Mouse (Mus musculus): ENCODE results near the gene Rprd1b.

The Rprd1b gene

GRCm38 (mm10) chr2:158064571-158065048 lies 36.3 kb downstream of the Rprd1b start:
- CTCF ChIA-PET = interaction anchor here (0.5 to 1.7 kb wide), 8 partner anchors 9 to 144 kb away, joined by 3 to 6 read pairs (median 3); no protein-coding TSS in a partner anchor
- POLR2A ChIA-PET = interaction anchor here in 3 of 4 experiments (0.6 to 1.4 kb wide), 4 partner anchors 9 to 88 kb away, joined by 3 to 4 read pairs (median 3); no protein-coding TSS in a partner anchor

DNA sequence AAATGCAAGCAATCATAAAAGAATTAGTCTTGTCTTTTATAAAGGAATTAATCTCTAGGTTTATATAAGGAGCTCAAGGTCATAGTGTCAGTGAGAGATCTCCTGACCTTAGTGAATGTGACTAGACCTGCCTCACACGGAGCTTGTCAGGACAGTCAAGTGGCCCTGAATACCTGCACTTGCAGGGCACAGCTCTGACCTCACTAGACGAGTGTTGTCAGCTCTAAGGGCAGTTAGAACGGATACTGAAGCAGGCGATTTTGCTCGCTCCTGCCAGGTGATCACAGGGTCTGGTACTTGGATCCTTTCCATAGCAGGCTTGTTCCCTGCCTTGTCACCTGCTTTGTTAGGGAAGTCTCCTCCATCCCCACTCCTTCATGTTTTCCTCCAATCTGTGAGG lies 36.8 kb downstream of the Rprd1b start:
- POLR2A ChIA-PET = interaction anchor here in 3 of 4 experiments (0.6 to 1.1 kb wide), 3 partner anchors 9 to 88 kb away, joined by 3 to 4 read pairs (median 3); no protein-coding TSS in a partner anchor

DNA sequence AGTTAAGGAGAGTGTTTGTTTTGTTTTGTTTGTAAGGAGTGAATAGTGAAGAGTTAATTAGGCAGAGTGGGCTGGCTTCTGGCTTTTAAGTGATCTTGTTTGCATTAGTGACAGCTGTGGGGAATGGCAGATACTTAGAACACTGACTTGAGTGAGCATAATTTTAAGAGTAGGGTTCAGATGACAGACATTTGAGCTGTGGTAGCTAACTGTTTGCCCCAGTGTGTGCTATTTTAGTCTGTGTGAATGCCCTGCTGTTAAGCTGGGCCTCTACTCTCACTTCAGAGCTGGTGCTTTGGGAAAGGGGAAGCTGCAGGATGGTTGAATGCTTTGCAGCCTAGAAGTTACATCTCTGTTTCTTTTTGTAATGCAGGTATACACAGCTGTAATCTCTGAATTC lies 38.2 kb downstream of the Rprd1b start:
- POLR2A ChIA-PET = interaction anchor here in 2 of 4 experiments (0.8 to 1.7 kb wide), 4 partner anchors 9 to 115 kb away, joined by 3 to 7 read pairs (median 4); no protein-coding TSS in a partner anchor
- CTCF ChIA-PET = interaction anchor here in 3 of 4 experiments (0.5 to 1.6 kb wide), 9 partner anchors 8 to 922 kb away, joined by 3 to 7 read pairs (median 3); no protein-coding TSS in a partner anchor

More for the DNA sequence above, 36.8 kb downstream of the Rprd1b start:
- CTCF ChIA-PET = interaction anchor here (0.6 to 1.7 kb wide), 6 partner anchors 9 to 130 kb away, joined by 3 to 5 read pairs (median 3); no protein-coding TSS in a partner anchor

- ChIA-PET CTCF (interaction anchor here in 3 of 4 experiments (0.7 to 1.6 kb wide), 4 partner anchors 128 to 143 kb away, joined by 3 to 7 read pairs (median 4); no protein-coding TSS in a partner anchor), POLR2A (interaction anchor here in 1 of 4 experiments (0.7 to 1.7 kb wide), 5 partner anchors 8 to 114 kb away, joined by 3 to 7 read pairs (median 4); no protein-coding TSS in a partner anchor)
These were observed 39.0 kb downstream of the Rprd1b start for GRCm38 (mm10) chr2:158067260-158067824.

DNA sequence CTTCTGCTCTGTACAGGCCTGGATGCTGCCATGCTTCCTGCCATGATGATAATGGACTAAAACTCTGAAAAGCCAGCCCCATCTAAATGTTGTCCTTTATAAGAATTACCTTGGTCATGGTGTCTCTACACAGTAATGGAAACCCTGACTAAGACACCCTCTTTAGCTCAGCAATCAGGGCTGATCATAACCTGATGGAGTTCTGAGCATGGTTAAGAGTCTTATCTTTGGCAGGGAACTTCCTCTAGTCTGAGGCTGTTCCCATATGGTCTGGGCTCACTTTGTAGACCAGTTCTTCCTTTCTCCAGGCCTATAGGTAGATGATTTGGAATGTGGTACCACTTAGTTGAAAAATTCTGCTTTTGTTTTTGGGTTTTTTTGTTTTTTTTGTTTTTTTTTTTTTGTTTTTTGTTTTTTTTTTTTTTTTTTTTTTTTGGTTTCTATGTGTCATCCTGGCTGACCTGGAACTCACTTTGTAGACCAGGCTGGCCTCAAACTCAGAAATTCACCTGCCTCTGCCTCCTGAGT lies 40.2 kb downstream of the Rprd1b start:
- ChIA-PET CTCF (interaction anchor here in 2 of 4 experiments (0.6 to 1.6 kb wide), 3 partner anchors 8 to 190 kb away, joined by 3 to 4 read pairs (median 3); no protein-coding TSS in a partner anchor), POLR2A (interaction anchor here in 2 of 4 experiments (0.5 to 0.7 kb wide), 3 partner anchors 17 to 85 kb away, joined by 3 to 4 read pairs (median 3); no protein-coding TSS in a partner anchor)

DNA sequence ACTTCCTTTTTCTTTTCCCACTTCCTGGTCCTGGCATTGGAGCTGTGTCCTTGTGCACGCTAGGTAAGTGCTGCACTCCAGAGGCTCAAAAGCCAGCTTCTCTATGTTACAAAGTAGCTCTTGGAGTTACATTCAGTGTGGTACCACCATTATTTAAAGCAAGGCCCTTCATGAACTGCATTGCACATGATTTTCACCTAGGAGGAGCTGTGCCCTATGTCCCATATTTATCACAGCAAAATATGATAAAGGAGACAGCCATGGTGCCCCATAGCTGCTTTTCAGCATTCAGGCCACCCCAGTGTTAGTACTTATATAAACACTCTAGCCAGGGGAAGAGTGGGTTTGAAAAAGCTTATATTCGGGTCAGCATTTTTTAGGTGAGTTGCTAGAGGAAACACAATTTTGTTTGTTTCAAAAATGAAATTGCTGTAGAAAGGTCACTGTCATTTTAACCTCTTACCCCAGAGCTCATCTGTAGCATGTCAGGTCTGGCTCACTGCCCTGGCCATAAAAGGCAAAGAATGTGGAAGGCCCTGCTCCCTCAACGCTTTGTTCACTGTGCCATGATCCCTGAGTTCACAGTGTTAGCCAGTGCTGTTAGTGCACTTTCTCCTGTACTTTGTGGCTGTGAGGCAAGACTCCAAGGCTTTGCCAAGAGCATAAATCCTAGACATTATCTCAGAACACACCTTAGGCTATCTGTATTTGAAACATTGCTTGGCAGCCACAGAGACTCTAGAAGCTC lies 42.8 kb downstream of the Rprd1b start:
- ChIA-PET CTCF (interaction anchor here (0.6 to 1.5 kb wide), 5 partner anchors 9 to 245 kb away, joined by 3 read pairs; no protein-coding TSS in a partner anchor), POLR2A (interaction anchor here in 2 of 4 experiments (0.6 to 1.9 kb wide), 6 partner anchors 8 to 272 kb away, joined by 3 to 5 read pairs (median 3); no protein-coding TSS in a partner anchor)

- ChIA-PET POLR2A (interaction anchor here in 3 of 4 experiments (0.7 to 1.9 kb wide), 6 partner anchors 9 to 272 kb away, joined by 3 to 5 read pairs (median 3); no protein-coding TSS in a partner anchor), CTCF (interaction anchor here in 2 of 4 experiments (1.2 to 1.5 kb wide), 2 partner anchors 8 to 139 kb away, joined by 3 read pairs; no protein-coding TSS in a partner anchor)
These were observed 43.3 kb downstream of the Rprd1b start for GRCm38 (mm10) chr2:158071633-158071995.

DNA sequence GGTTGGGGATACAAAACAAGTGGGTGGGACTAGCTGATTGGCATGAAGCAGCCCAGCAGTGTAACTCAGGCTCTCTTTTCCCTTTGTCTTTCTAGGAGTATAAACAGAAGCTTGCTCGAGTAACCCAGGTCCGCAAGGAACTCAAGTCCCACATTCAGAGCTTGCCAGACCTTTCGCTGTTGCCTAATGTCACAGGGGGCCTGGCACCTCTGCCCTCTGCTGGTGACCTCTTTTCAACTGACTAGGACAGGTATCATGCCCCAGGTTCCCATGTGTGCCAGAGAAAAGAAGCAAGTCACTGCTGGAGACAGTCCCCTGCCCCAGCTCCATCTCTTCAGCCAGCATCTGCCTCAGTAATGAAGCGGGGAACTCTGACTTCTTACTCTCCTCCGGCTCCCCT lies 46.5 kb downstream of the Rprd1b start:
- POLR2A ChIA-PET = interaction anchor here in 2 of 4 experiments (1.1 to 2.1 kb wide), 6 partner anchors 8 to 478 kb away, joined by 3 to 7 read pairs (median 4); no protein-coding TSS in a partner anchor

DNA sequence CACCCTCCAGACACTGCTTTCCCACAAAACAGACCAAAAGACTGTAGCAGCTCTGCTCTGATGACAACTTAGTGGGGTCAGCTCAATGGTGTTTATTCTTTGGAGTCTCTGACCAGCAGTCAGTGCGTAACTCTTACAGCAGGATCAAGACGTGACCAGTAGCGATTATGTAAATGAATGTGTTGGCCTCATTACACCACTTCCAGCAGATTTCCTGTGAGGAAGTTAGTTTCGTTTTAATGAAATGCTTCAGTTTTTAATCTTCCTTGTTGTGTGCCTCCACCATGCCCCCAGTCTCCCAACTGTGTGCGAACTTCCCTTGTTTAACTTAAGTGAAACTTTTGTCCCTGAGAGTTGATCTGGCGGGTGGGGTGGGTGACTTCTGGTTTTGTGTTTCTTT lies 48.4 kb downstream of the Rprd1b start:
- POLR2A ChIA-PET = interaction anchor here in 1 of 4 experiments (1.4 kb wide), 1 partner anchor 53 kb away, joined by 3 read pairs; no protein-coding TSS in a partner anchor
- CTCF ChIA-PET = interaction anchor here in 2 of 4 experiments (0.7 to 1.4 kb wide), 3 partner anchors 9 to 128 kb away, joined by 3 to 4 read pairs (median 3); no protein-coding TSS in a partner anchor

More for the DNA sequence above, 46.5 kb downstream of the Rprd1b start:
- CTCF ChIA-PET = interaction anchor here in 3 of 4 experiments (0.6 to 1.4 kb wide), 9 partner anchors 8 to 138 kb away, joined by 3 to 4 read pairs (median 3); no protein-coding TSS in a partner anchor

GRCm38 (mm10) chr2:158077981-158078380 lies 49.7 kb downstream of the Rprd1b start:
- ChIA-PET POLR2A (interaction anchor here in 2 of 4 experiments (0.6 to 0.7 kb wide), 2 partner anchors 16 to 76 kb away, joined by 3 to 5 read pairs; no protein-coding TSS in a partner anchor), CTCF (interaction anchor here in 1 of 4 experiments (0.6 kb wide), 1 partner anchor 141 kb away, joined by 4 read pairs; no protein-coding TSS in a partner anchor)

GRCm38 (mm10) chr2:158078971-158079370 lies 50.7 kb downstream of the Rprd1b start:
- ChIA-PET POLR2A (interaction anchor here in 2 of 4 experiments (0.8 to 1.2 kb wide), 4 partner anchors 12 to 76 kb away, joined by 3 read pairs; no protein-coding TSS in a partner anchor), CTCF (interaction anchor here in 3 of 4 experiments (0.5 to 1.5 kb wide), 6 partner anchors 74 to 227 kb away, joined by 3 to 5 read pairs (median 4); partner anchors contain the start of gene Lbp (in 1 of the 3))

DNA sequence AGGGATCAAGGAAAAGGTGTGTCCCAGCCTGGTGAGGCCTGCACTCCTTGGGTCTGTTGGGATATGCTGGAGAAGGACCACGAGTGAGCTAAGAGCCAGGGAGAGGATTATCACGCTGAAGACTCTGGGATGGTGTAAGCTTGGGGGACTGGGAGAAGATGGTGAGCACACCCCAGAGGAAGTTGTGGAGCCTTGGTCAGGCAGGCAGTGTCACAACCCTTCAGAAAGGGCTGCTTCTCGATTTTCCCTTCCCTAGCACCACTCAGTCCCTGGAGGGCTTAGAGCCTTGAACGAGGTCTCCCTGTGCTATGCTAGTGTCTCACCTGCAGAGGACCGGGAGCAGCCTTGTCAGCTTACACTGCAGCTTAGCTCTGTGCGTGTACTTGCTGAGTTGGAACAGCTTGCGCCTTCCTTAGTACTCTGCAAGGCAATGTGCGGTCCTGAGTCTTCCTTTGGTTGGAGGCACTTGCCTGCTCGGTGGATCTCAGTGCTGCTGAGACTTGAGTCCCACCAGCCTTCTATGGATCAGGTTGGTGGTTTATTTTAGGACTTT lies 51.6 kb downstream of the Rprd1b start:
- CTCF ChIA-PET = interaction anchor here in 3 of 4 experiments (0.6 to 1.5 kb wide), 10 partner anchors 9 to 268 kb away, joined by 3 to 6 read pairs (median 4); no protein-coding TSS in a partner anchor
- POLR2A ChIA-PET = interaction anchor here in 3 of 4 experiments (0.5 to 1.2 kb wide), 8 partner anchors 13 to 131 kb away, joined by 3 to 4 read pairs (median 3); no protein-coding TSS in a partner anchor

DNA sequence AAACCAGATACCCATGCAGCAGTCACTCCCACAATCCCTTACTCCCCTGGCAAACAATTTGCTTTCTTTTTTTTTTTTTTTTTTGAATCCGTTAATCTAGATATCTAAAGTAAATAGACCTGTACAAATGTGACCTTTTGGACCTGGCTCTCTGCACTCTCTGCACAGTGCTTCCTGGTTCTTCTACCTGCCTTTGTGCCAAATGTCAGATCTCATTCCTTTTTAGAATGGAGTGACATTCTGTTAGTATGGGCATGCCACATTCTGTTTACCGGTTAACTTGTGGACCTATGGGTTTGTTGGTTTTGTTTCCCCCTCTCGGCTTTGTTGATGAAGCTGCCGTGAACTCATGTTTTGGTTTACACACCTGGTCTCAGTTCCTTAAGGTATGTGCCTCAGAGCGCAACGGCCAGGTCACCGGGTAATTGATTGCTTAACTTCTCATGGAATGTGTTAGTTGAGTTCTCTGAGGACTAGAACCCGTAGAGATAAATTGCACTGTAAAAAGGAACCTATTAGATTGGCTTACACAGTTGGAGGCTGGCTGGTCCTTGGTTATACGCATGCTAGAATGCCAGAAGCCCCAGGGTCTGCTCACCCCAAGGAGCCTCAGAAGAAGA lies 52.4 kb downstream of the Rprd1b start:
- CTCF ChIA-PET = interaction anchor here in 3 of 4 experiments (0.6 to 1.5 kb wide), 6 partner anchors 8 to 267 kb away, joined by 3 to 6 read pairs (median 4); no protein-coding TSS in a partner anchor
- POLR2A ChIA-PET = interaction anchor here in 2 of 4 experiments (0.9 to 1.0 kb wide), 2 partner anchors 13 to 130 kb away, joined by 3 read pairs; no protein-coding TSS in a partner anchor

GRCm38 (mm10) chr2:158084486-158084885 lies 56.2 kb downstream of the Rprd1b start:
- POLR2A ChIA-PET = no interaction called here
- CTCF ChIA-PET = interaction anchor here in 3 of 4 experiments (0.8 to 1.4 kb wide), 4 partner anchors 9 to 200 kb away, joined by 3 read pairs; no protein-coding TSS in a partner anchor

GRCm38 (mm10) chr2:158090096-158090495 lies 61.8 kb downstream of the Rprd1b start:
- ChIA-PET CTCF (no interaction called here), POLR2A (interaction anchor here in 2 of 4 experiments (1.0 kb wide), 2 partner anchors 30 to 64 kb away, joined by 3 read pairs; no protein-coding TSS in a partner anchor)

DNA sequence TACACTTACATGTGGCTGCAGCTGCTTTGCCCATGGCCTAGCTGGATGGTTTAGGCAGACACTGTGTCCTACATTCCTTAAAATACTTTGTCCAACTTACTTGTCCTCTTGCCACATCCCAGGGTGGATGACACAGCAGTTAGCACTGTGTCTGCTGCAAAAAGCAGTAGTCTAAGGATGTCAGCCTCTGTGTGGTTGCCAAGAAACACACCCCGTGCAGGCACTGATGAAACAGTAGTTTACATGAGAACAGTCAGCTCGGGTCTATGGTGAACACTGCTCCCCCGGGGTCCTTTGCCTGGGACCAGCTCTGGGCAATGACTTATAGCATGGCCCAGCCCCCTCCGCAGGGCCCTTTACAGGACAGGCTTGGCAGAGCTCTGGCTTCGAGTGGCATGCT lies 65.0 kb downstream of the Rprd1b start:
- POLR2A ChIA-PET = interaction anchor here in 3 of 4 experiments (0.7 to 1.9 kb wide), 6 partner anchors 13 to 61 kb away, joined by 3 to 11 read pairs (median 4); no protein-coding TSS in a partner anchor
- CTCF ChIA-PET = no interaction called here

All from embryonic stem cell, embryonic (primary cell).